Mouse (Mus musculus) embryonic facial prominence, embryonic 11.5 days (tissue): ENCODE measurements at regions not wholly inside any gene's neighbourhood (a gene's known extent, or its start where the extent isn't known, plus 50 kb on each side); places are given as distances from the start of the nearest gene placed in this dataset.

ENCODE experiments used
- ATAC-seq: fragments of 200-750 bp; cut with Nextera tagmentation; replicated peaks from 2 replicates; pipeline ENCODE4 v1.8.0; 2017; ENCODE audit warnings: low read depth; ENCODE audit not compliant: insufficient number of reproducible peaks, low FRiP score, low TSS enrichment
- DNase-seq: peaks from one replicate; pipeline ENCODE4 v3.0.0-alpha.2; 2015; ENCODE audit warnings: low spot score
- H3K27ac ChIP-seq: fragments of 300-500 bp; sonication (generic); replicated peaks from 2 replicates; pipeline ENCODE4 v1.5.1; 2014; ENCODE audit warnings: mild to moderate bottlenecking, low read depth, low read length, control low read depth
- H3K27me3 ChIP-seq: fragments of 300-500 bp; sonication (generic); 2 replicates; pipeline ENCODE4 v1.6.1; 2014; ENCODE audit warnings: mild to moderate bottlenecking, low read length, moderate library complexity, mixed read lengths; ENCODE audit not compliant: control insufficient read depth, insufficient read depth
- H3K36me3 ChIP-seq: fragments of 300-500 bp; sonication (generic); replicated peaks from 2 replicates; pipeline ENCODE4 v1.6.1; 2014; ENCODE audit warnings: low read depth, mild to moderate bottlenecking, low read length, moderate library complexity, mixed read lengths; ENCODE audit not compliant: control insufficient read depth, insufficient read depth
- H3K4me1 ChIP-seq: fragments of 300-500 bp; sonication (generic); 2 replicates; pipeline ENCODE4 v1.6.1; 2014; ENCODE audit warnings: low read length, mixed read lengths; ENCODE audit not compliant: control insufficient read depth, insufficient read depth
- H3K4me2 ChIP-seq: fragments of 300-500 bp; sonication (generic); 2 replicates; pipeline ENCODE4 v1.6.1; 2014; ENCODE audit warnings: low read depth, mild to moderate bottlenecking, control low read depth, low read length, moderate library complexity
- H3K4me3 ChIP-seq: fragments of 300-500 bp; sonication (generic); 2 replicates; pipeline ENCODE4 v1.5.1; 2014; ENCODE audit warnings: low read depth, low read length, control low read depth
- H3K9ac ChIP-seq: fragments of 300-500 bp; sonication (generic); replicated peaks from 2 replicates; pipeline ENCODE4 v1.6.1; 2014; ENCODE audit warnings: mild to moderate bottlenecking, control low read depth, low read length
- H3K9me3 ChIP-seq: fragments of 300-500 bp; sonication (generic); replicated peaks from 2 replicates; pipeline ENCODE4 v1.6.1; 2016; ENCODE audit warnings: mild to moderate bottlenecking, low read length, inconsistent platforms, mixed read lengths; ENCODE audit not compliant: control insufficient read depth
- WGBS: fragments of 180-500 bp; shearing (Covaris S2); extraction: QIAGEN DNeasy Blood & Tissue Kit; methylation state at CpG from one replicate; pipeline ENCODE4 v1.1.7; 2014; 5-methylcytosine and 5-hydroxymethylcytosine counted together

DNA sequence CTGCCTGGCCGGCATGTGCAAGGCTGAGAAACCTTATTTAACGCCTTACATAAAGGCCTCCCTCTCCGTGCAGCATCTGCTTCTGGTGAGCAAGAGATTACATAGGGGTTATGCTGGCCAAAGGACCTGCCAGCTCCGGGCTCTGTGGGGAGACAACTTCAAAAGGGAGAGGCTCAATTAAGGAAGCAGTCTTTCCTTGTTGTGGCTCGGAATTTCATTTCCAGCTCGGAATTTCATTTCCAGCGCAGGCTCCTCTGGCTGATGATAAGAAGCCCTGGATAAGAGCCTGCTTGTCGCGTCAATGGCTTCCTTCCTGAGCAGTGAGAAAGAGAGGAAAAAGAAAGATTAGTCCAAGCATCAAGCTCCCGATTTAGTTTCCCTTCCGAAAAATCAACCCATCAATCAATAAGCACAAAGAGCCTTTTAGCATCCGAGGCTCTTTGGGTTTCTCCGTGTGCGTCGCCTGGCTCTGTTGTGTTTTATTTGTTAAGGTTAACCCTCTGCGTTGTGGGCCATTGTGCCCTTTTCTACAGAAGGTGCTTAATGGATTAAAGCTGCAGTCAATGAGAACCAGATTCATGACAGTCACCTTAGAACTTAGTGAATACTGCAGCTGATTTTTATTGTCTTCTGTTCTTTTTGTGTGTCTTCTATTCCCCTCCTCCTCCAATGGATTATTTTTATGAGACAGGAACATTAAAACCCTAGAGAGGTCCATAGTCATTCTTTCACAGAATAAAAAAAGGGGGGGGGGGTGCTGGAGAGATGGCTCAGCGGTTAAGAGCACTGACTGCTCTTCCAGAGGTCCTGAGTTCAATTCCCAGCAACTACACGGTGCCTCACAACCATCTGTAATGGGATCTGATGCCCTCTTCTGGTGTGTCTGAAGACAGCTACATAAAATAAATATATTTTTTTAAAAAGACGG is 218.3 kb downstream of the Myo1b start:
- H3K4me3 ChIP-seq, result no peak overlapping the region
- H3K9me3 ChIP-seq, result no peaks in the 10 kb centered on the region
- no peak overlapping the region for H3K27ac ChIP-seq
- no peaks in the 10 kb centered on the region for H3K36me3 ChIP-seq
- WGBS, result 10% methylated on average over 19 of the region's 19 CpGs
- H3K4me1 ChIP-seq, result no peaks in the 10 kb centered on the region
- DNase-seq (peak; percentile 75), ATAC-seq (0 out of 2 replicates have a peak, but pooled peaks have one; percentile 53)
- H3K9ac ChIP-seq, result no peak overlapping the region
- no peaks in the 10 kb centered on the region for H3K27me3 ChIP-seq
- peak overlapping the region; percentile 5; the same call in 1 of the 2 replicates for H3K4me2 ChIP-seq

GRCm38 (mm10) chr1:51696471-51696870 is 218.2 kb upstream of the Nabp1 start:
- no peak overlapping the region for H3K27ac ChIP-seq
- 64% methylated on average over 2 of the region's 2 CpGs for WGBS
- no peak for DNase-seq
- H3K4me3 ChIP-seq, result no peak overlapping the region
- no peaks in the 10 kb centered on the region for H3K4me1 ChIP-seq
- no peak for ATAC-seq
- H3K4me2 ChIP-seq, result no peak overlapping the region
- H3K27me3 ChIP-seq, result no peaks in the 10 kb centered on the region
- no peaks in the 10 kb centered on the region for H3K9me3 ChIP-seq
- no peaks in the 10 kb centered on the region for H3K36me3 ChIP-seq
- no peak overlapping the region for H3K9ac ChIP-seq

DNA sequence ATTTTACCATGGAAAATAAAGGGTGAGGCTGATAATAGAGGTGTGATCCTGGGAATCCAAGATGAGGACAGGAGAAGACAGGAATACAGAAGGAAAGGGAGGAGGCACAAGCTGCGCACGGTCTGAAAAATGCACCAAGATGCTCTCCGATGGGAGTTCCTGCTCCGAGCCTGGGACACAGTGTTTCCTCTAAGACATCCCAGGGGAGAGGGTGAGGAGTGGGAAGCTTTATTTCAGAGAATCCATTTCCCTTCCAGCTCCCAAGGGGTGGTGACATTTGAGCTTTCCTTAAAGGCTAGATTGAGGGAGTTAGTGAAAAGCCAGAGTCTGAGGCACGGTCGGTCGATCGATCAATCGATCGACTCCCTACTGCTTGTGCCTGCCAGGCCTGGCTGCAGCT is 212.7 kb upstream of the Nabp1 start:
- no peak for ATAC-seq

GRCm38 (mm10) chr1:51689461-51690223 is 211.4 kb upstream of the Nabp1 start:
- ATAC-seq, result no peak
- Histone ChIP-seq H3K4me2 (no peak overlapping the region), H3K4me1 (no peaks in the 10 kb centered on the region), H3K9me3 (no peaks in the 10 kb centered on the region), H3K27me3 (no peaks in the 10 kb centered on the region), H3K4me3 (no peak overlapping the region), H3K36me3 (no peaks in the 10 kb centered on the region), H3K27ac (no peak overlapping the region), H3K9ac (no peak overlapping the region)
- 78% methylated on average over 9 of the region's 9 CpGs for WGBS
- DNase-seq, result no peak

More for the DNA sequence above, 212.7 kb upstream of the Nabp1 start:
- Histone ChIP-seq H3K36me3 (no peaks in the 10 kb centered on the region), H3K27me3 (no peaks in the 10 kb centered on the region), H3K4me2 (no peak overlapping the region), H3K4me3 (no peak overlapping the region), H3K4me1 (no peaks in the 10 kb centered on the region), H3K27ac (no peak overlapping the region), H3K9ac (no peak overlapping the region), H3K9me3 (no peaks in the 10 kb centered on the region)
- WGBS, result 90% methylated on average over 10 of the region's 10 CpGs
- DNase-seq, result no peak

GRCm38 (mm10) chr1:51688946-51689345 is 210.7 kb upstream of the Nabp1 start:
- ATAC-seq, result no peak
- Histone ChIP-seq H3K9ac (no peak overlapping the region), H3K4me1 (no peaks in the 10 kb centered on the region), H3K9me3 (no peaks in the 10 kb centered on the region), H3K4me2 (no peak overlapping the region), H3K27me3 (no peaks in the 10 kb centered on the region), H3K27ac (no peak overlapping the region), H3K36me3 (no peaks in the 10 kb centered on the region), H3K4me3 (no peak overlapping the region)
- no peak for DNase-seq
- 82% methylated on average over 5 of the region's 5 CpGs for WGBS

DNA sequence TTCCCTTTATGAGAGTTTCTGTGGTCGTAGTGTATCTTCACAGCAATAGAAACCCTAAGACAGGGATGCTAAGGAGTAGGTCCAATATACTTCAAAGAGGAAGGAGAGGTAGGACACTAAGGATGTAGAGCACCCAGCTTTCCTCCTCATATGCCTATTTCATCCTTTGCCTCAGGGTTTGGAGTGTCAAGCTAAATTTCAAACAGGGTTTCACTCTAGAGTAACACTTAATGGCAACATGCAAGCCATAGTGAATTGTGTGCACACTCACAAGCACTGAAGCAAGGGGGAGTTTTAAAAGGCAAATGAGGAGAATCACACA is 210.0 kb upstream of the Nabp1 start:
- no peak for ATAC-seq
- H3K4me3 ChIP-seq, result no peak overlapping the region
- no peaks in the 10 kb centered on the region for H3K4me1 ChIP-seq
- H3K9ac ChIP-seq, result no peak overlapping the region
- H3K4me2 ChIP-seq, result no peak overlapping the region
- H3K9me3 ChIP-seq, result no peaks in the 10 kb centered on the region
- no peak for DNase-seq
- no peaks in the 10 kb centered on the region for H3K36me3 ChIP-seq
- H3K27ac ChIP-seq, result no peak overlapping the region
- 41% methylated on average over 1 of the region's 1 CpGs for WGBS
- H3K27me3 ChIP-seq, result no peaks in the 10 kb centered on the region

DNA sequence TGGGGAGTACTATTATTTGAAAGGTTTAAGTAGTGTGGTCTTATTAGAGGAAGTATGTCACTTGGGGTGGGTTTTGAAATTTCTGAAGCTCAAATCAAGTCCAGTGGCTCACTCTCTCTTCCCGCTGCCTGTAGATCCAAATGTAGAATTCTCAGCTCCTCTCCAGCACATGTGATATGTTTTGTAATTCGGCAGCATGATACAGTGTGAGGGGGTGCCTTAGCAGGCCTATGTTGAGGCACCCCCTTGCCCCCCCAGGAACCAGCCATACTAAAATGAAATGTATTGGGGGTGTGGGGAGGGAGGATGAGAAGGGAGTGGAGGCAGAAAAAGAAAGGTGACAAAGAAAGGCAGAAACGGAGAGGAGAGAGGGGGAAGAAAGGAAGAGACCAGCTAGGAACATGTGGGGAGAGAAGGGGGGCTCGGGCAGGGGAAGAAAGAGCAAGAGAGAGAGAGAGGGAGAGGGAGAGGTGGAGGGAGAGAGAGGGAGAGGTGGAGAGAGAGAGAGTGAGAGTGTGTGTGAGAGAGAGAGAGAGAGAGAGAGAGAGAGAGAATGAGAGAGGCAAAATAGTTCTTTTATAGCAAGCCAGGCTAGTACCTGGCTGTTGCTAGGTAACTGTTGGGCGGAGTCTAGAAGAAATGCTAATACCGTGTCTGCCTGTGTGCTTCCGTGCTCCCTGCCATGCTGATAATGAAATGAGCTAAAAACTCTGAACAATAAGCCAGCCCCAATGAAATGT is 209.4 kb upstream of the Nabp1 start:
- Histone ChIP-seq H3K9ac (no peak overlapping the region), H3K4me3 (no peak overlapping the region), H3K36me3 (no peaks in the 10 kb centered on the region), H3K4me1 (no peaks in the 10 kb centered on the region), H3K4me2 (no peak overlapping the region), H3K27ac (no peak overlapping the region), H3K9me3 (no peaks in the 10 kb centered on the region), H3K27me3 (no peaks in the 10 kb centered on the region)
- peak; percentile 52; the same call in 1 of the 2 replicates for ATAC-seq
- DNase-seq, result peak; percentile 41
- WGBS, result 40% methylated on average over 7 of the region's 7 CpGs
